Mouse (Mus musculus) layer of hippocampus, postnatal 25 days (tissue): ENCODE results near the gene Stat6. TPM values are rescaled to one million over a fixed set of nuclear protein-coding genes. Genes with fewer than 3 reads are reported as not detected.
"Not testable (repeated sequence)": the region's sequence is repeated elsewhere in the genome, so short reads cannot be mapped to it uniquely, and the experiment has no call there.

ENCODE experiments used
- DNase-seq, 2 experiments: peaks; one replicate each; pipeline ENCODE4 v3.0.0; 2022; ENCODE audit warnings: mixed read lengths in 2 of 2, low spot score in 1 of 2; ENCODE audit errors: extremely low spot score in 1 of 2
- total RNA-seq, 2 experiments: library from RNA; stranded (reverse); gene quantifications; 2 replicates each; pipeline ENCODE4 v1.2.3; 2021

Stat6 gene
- total RNA-seq, 2 experiments from 2014 or later, result 4.1 to 7.2 TPM

DNA sequence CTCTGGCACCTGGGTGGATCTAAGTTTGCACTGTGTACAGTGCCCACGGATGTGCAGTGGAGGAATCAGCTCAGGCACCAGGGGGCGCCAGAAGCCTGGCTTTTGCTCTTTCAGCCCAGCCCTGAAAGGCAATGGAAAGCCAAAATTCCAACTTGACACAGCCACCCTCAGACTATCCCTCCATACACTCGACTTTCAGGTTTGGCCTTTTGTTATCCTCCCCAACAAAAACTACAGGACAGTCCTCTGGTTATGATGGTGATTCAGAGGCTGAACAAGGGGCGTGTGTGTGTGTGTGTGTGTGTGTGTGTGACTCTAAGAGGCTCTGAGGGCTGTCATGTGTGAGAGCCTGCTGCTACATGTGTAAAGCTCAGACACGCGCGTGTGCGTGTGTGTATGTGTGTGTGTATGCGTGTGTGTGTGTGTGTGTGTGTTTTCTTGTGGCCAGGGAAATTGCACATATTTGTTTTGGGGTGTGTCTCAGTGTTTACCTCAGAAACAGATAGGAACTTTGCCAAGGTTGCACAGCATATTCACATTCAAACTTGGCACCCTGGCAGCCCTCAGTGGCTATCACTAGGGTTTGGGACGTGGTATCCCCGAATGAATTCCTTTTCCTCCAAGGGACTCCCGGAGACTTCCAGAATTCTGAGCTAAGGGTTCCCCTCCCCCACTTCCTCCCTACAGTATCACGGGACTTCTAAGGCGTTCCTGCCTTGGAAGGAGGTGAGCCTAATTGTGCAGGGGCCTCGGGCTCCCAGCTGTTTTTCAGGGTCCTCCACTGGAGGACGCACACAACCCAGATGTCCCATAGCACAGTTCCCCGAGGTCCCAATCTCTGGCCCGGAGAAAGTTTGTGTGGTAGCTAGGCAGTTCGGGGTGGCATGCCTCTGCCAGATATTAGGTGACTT is 670 bp upstream of the Stat6 start:
- DNase-seq, result peak; percentile 87 to 96

DNA sequence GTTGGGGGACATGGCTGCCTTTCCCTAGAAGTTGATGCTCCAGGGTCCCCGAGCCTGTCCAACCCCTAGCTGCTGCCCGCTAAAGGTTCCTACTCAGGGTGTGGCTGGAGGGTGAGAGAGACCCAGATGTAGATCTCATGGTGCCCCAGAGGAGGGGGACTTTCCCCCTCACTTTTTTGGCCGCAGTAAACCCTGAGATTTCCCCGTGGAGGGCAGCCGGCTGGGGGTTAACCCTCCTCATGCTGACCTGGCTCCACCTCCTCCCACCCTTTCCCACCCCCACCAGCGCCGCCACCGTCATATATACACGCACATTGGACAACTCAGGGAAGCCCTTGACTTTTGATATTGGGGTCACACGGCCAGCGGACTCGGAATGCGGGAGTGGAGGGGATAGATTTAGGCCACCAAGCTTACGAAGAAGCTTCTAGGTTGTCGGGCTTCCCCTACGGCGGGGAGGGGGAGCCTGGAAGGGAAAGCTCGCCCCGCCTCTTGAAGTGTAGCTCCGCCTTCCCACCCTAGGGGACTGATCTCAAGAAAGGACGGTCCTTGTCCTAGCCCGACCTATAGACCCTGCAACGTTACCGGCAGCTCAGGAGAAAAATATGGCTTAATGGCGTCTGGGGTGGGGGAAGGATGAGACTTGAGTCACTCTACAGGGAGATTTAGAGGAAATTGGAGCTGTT is 910 bp downstream of the Stat6 start:
- no peak for DNase-seq

- no peak for DNase-seq
Observed at GRCm38 (mm10) chr10:127645791-127646190, 3.0 kb downstream of the Stat6 start.

- no peak for DNase-seq
Observed at GRCm38 (mm10) chr10:127652906-127653638, 10.3 kb downstream of the Stat6 start.

GRCm38 (mm10) chr10:127654970-127655579 is 12.3 kb downstream of the Stat6 start:
- DNase-seq, result no peak

DNA sequence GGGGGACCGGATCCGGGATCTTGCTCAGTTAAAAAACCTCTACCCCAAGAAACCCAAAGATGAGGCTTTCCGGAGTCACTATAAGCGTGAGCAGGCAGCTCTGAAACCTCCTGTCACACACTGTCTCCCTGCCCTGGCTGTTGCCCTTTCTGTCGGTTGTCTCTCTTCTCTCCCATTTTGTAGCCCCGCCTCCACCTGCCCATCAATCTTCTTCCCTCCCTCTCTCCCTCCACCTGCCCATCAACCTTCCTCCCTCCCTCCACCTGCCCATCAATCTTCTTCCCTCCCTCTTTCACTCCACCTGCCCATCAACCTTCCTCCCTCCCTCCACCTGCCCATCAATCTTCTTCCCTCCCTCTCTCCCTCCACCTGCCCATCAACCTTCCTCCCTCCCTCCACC is 14.8 kb downstream of the Stat6 start:
- not testable (repeated sequence) for DNase-seq

GRCm38 (mm10) chr10:127658076-127658475 is 15.3 kb downstream of the Stat6 start:
- no peak for DNase-seq

- DNase-seq, result no peak
Observed at GRCm38 (mm10) chr10:127659551-127659950, 16.8 kb downstream of the Stat6 start.

DNA sequence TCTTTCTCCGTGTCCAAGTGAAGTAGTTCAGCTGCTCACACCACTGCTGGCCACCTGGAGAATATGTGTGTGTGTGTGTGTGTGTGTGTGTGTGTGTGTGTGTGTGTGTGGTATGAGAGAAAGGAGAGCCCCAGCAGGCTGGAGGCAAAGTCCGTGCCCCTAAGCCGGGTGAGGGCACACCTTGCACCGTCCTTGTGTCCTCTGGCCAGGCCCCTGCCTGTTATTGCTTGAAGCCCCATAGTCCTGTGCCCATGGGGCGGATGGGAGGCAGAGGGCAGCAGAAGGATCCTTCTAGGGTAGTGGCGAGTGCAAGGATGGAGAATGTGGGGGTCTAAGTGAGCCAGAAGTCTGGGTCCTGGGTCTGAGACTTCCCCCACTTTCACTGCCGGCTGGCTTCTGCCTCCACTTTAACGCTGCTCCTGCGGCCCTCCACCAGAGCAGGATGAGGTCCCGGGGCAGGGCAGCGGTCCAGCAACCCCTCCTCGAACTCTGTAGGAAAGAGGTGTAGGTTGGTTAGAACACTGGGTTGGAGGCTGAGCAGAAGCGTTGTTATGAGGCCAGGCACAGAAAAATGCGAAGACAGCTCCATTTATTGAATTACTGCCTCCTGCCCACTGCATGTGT is 18.6 kb downstream of the Stat6 start:
- no peak for DNase-seq

- DNase-seq, result peak in 1 of 2 experiments; percentile 22
Observed at GRCm38 (mm10) chr10:127661915-127662663, 19.3 kb downstream of the Stat6 start.

GRCm38 (mm10) chr10:127662666-127663253 is 20.0 kb downstream of the Stat6 start:
- DNase-seq, result no peak

DNA sequence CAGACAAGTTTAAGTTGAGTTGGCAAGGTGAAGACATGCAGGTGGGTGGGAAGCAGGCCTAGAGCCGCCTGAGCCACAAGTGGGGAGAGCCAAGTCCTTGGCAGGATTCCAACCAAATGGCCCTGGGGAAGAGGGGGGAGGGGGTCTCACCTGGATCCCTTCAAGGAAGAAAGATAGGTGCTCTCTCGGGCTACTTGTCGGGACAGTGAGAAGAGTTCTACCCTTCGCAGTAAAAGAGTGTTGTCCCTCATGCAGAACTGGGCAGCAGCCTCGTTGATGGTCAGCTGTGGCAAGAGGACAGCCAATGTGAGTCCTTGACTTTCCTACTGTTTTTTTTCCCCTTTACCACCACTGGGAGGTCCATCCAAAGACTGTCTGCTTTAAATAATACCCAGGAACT is 20.8 kb downstream of the Stat6 start:
- no peak for DNase-seq

GRCm38 (mm10) chr10:127664166-127664565 is 21.4 kb downstream of the Stat6 start:
- no peak for DNase-seq

GRCm38 (mm10) chr10:127664891-127665290 is 22.1 kb downstream of the Stat6 start:
- no peak for DNase-seq

DNA sequence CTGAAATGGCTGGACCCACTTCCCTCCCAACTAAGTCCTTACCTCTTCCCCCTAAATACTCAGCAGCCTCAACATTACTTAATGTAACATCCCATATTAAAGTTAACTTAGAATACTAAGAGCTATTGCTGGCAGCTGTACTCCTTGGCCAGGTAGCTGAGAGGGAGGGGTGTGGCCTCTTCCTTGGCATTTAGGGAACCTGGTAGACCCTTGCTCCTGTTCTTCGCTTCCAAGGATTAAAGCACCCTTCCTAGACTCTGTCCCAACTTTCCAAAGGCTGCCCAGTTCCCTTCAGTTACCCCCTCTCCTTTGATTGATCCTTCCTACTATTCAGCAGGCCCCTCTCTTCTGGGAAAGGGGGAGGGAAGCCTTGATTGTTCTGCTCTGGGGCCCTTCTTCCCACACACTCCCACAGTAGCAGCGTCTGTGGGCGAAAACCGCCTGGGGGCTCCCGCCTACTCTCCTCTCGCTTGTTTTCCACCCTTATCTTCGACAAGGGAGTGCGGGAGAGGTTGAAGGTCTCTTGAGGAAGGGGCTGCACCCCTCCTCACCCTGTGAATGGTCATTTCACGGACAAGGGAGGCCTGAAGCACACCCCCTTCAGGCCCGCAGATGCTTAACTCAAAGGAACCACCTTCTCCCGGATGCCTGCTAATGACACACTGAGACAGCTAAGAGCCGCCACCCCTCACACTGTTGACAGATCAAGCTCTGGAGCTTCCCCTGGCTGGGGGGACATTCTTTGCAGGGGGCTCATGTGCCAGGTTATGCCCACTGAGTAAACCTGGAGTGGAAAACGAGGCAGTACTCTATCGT is 22.8 kb downstream of the Stat6 start:
- DNase-seq, result no peak

DNA sequence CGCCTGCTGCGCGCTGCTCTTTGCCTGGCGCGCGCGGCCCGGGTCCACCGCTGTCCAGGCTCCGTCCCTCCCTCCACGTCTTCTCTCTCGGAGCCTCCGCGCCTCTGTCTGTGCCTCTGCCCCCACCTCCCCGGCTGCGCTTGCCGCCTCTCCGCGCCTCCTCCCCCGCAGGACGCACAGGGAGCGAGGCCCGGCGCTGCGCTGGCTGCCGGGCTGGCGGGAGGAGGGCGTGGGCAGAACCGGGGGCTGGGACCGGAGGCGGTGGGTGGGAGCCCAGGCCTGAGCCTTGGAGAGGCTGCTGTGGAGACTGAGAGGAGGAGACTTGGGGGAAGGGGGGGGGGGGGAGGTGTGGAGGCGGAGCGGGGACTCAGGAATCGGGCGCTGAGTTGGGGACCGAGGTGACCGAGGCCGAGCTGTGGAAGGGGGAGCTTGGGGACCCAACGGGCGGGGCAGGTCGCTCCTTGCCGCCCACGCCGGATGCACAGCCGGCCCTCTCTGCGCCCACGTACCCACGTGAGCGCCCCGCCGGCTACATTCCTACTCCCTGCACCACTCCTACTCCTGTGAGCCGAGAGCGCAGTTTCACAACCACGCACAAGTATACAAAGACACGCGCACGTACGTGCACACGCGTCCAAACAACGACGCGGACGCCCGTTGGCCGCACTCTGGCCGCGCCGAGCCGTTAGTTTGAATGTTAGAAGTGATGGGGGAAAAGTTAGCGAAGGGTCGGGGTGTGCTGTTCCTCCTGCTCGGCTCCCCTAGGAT is 23.9 kb downstream of the Stat6 start, which contains the start of gene Nemp1:
Gene Nemp1, plus strand, starts transcription at position 401 of the 768 bp plus-strand sequence.
- peak; percentile 53 to 62 for DNase-seq
